ENCODE assay signal across 12 mouse cellular contexts in the genomic region with DNA sequence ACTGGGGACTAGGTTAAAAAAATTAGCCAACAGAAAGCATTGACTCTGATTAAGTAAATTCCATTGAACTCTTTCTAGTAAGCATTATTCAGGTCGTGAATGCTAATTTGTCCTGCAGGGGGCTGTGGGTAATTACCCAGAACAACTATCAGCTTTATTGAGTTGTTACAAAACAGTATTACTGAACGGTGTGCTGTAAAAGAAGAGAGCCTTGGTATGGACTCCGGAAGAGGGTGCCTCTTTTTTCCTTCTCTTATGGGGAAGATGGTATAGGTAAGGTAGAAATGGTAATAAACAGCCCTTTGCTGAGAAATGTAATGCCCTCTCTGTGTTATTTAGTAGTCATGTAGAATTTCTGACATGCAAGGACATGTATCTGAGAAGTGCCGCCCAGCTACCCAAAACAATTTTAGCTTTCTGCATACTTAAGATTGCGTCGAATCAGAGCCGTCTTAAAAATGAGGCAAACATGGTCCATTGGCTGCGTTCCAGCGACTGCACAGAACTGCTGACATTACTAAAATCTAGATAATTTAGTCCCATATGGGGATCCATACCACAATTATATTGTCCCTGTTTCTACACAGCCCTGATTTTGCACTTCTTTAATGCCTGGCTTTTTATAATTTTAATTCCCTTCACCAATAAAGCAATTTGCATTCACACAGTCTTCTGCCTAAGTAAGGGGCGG.
DNase-seq lines count a peak whose midpoint lies in the region; ATAC-seq lines count a peak whose summit lies in the region.
"Had no signal": no experiment of that assay in that cellular context is flagged by ENCODE, and none has a peak within 500 bp of the region (broad histone marks: within the 10 kb centered on the region; RNA-seq: fewer than 3 reads in every experiment).

No protein-coding gene starts in this region.

- DNase-seq in forebrain, embryonic 11.5 days (ENCODE audit: low spot score), result no peak
- DNase-seq in forebrain, embryonic 10.5 days (ENCODE audit: extremely low spot score, low spot score), result no peak
- DNase-seq in lung, adult 18-20 months, result no peak
- DNase-seq in brain, embryonic 18.5 days (ENCODE audit: low read depth, low spot score), result peak; percentile 51
- DNase-seq in adrenal gland, postnatal 25 days, result no peak
- no peak for DNase-seq in gastrocnemius, postnatal 10 days
- DNase-seq: heart, adult 2 months; kidney, adult 2 months had no signal

- H3K4me1 ChIP-seq in forebrain, embryonic 11.5 days (replicated peaks; ENCODE audit: control insufficient read depth, insufficient read depth, low read length), result no peaks in the 10 kb centered on the region; the same call in 1 of the 2 replicates
- H3K4me1 ChIP-seq in forebrain, embryonic 10.5 days, result peaks cover 30% of the 10 kb centered on the region
- H3K4me1 ChIP-seq in lung, embryonic 16.5 days (replicated peaks; ENCODE audit: control insufficient read depth, insufficient read depth, low read length), result peaks cover 3% of the 10 kb centered on the region; the same call in 1 of the 2 replicates
- H3K4me1 ChIP-seq in limb, embryonic 13.5 days, result peaks cover 6% of the 10 kb centered on the region; the same call in 1 of the 2 replicates

- WGBS in forebrain, embryonic 11.5 days, result 63% methylated on average over 10 of the region's 10 CpGs
- WGBS in forebrain, embryonic 10.5 days, result 71% methylated on average over 10 of the region's 10 CpGs
- WGBS in lung, embryonic 16.5 days, result 42% methylated on average over 10 of the region's 10 CpGs
- 34% methylated on average over 10 of the region's 10 CpGs for WGBS in limb, embryonic 13.5 days

- no peaks in the 10 kb centered on the region for H3K36me3 ChIP-seq in forebrain, embryonic 11.5 days (ENCODE audit: control insufficient read depth, insufficient read depth, low read length)
- H3K36me3 ChIP-seq in forebrain, embryonic 10.5 days (replicated peaks), result no peaks in the 10 kb centered on the region
- H3K36me3 ChIP-seq in lung, embryonic 16.5 days (ENCODE audit: control insufficient read depth, insufficient read depth, low read length), result no peaks in the 10 kb centered on the region
- H3K36me3 ChIP-seq in limb, embryonic 13.5 days, result no peaks in the 10 kb centered on the region

- no peak overlapping the region for H3K27ac ChIP-seq in forebrain, embryonic 11.5 days (ENCODE audit: low read depth, low read length)
- H3K27ac ChIP-seq in forebrain, embryonic 10.5 days, result no peak overlapping the region
- no peak overlapping the region for H3K27ac ChIP-seq in lung, embryonic 16.5 days (ENCODE audit: low read length)
- H3K27ac ChIP-seq in limb, embryonic 13.5 days, result no peak overlapping the region
- H3K27ac ChIP-seq: heart, adult 2 months had no signal

- ATAC-seq in forebrain, embryonic 11.5 days (replicated peaks; ENCODE audit: low FRiP score), result peak; percentile 53; the same call in 1 of the 2 replicates
- peak; percentile 31; the same call in 1 of the 2 replicates for ATAC-seq in lung, embryonic 16.5 days (ENCODE audit: low read depth)
- 0 out of 2 replicates have a peak, but pooled peaks have one; percentile 36 for ATAC-seq in limb, embryonic 13.5 days (ENCODE audit: low FRiP score, low read depth)

- no peak overlapping the region for H3K4me3 ChIP-seq in forebrain, embryonic 11.5 days (ENCODE audit: low read depth, low read length)
- no peak overlapping the region for H3K4me3 ChIP-seq in forebrain, embryonic 10.5 days
- no peak overlapping the region for H3K4me3 ChIP-seq in lung, embryonic 16.5 days (ENCODE audit: low read length)
- no peak overlapping the region for H3K4me3 ChIP-seq in limb, embryonic 13.5 days
- H3K4me3 ChIP-seq: erythroblast, embryonic 14.5 days; heart, adult 2 months; myocyte had no signal

- H3K27me3 ChIP-seq in forebrain, embryonic 11.5 days (ENCODE audit: control insufficient read depth, insufficient read depth, low read length), result no peaks in the 10 kb centered on the region; the same call in 1 of the 2 replicates
- peaks cover 36% of the 10 kb centered on the region for H3K27me3 ChIP-seq in forebrain, embryonic 10.5 days (ENCODE audit: poor library complexity, severe bottlenecking)
- H3K27me3 ChIP-seq in lung, embryonic 16.5 days (ENCODE audit: control insufficient read depth, insufficient read depth, low read depth, low read length), result no peaks in the 10 kb centered on the region
- H3K27me3 ChIP-seq in limb, embryonic 13.5 days, result no peaks in the 10 kb centered on the region

- H3K9ac ChIP-seq in forebrain, embryonic 11.5 days (ENCODE audit: low read length), result no peak overlapping the region
- H3K9ac ChIP-seq in lung, embryonic 16.5 days (ENCODE audit: low read length), result no peak overlapping the region
- H3K9ac ChIP-seq in limb, embryonic 13.5 days, result no peak overlapping the region

- no peak overlapping the region for H3K4me2 ChIP-seq in forebrain, embryonic 11.5 days (ENCODE audit: low read depth, low read length, severe bottlenecking)
- H3K4me2 ChIP-seq in lung, embryonic 16.5 days (ENCODE audit: low read depth, low read length), result peak overlapping the region; percentile 18; the same call in 1 of the 2 replicates
- H3K4me2 ChIP-seq in limb, embryonic 13.5 days (replicated peaks), result peak overlapping the region; percentile 14; the same call in 1 of the 2 replicates

- H3K9me3 ChIP-seq in forebrain, embryonic 11.5 days (ENCODE audit: control insufficient read depth, low read length), result no peaks in the 10 kb centered on the region
- H3K9me3 ChIP-seq in forebrain, embryonic 10.5 days, result no peaks in the 10 kb centered on the region
- no peaks in the 10 kb centered on the region for H3K9me3 ChIP-seq in lung, embryonic 16.5 days (ENCODE audit: control insufficient read depth, low read length)
- no peaks in the 10 kb centered on the region for H3K9me3 ChIP-seq in limb, embryonic 13.5 days
